Mouse (Mus musculus) midbrain, embryonic 14.5 days (tissue): Measurements from ENCODE around the gene Mdga1. TPM values are rescaled to one million over a fixed set of nuclear protein-coding genes. Genes with fewer than 3 reads are reported as not detected.
A peak's percentile ranks its signal among the peaks of the same experiment; 100 is the strongest.

Experiments used
- ATAC-seq: fragments of 200-750 bp; cut with Nextera tagmentation; 2 replicates; pipeline ENCODE4 v1.8.0; 2017; ENCODE audit warnings: moderate number of reproducible peaks, moderate library complexity; ENCODE audit not compliant: low FRiP score, low TSS enrichment
- DNase-seq: peaks from one replicate; pipeline ENCODE4 v3.0.0-alpha.2; 2015
- H3K27ac ChIP-seq: fragments of 300-500 bp; sonication (generic); replicated peaks from 2 replicates; pipeline ENCODE4 v1.5.1; 2014; ENCODE audit warnings: mild to moderate bottlenecking, low read depth, low read length, moderate library complexity
- H3K27me3 ChIP-seq: fragments of 300-500 bp; sonication (generic); 2 replicates; pipeline ENCODE4 v1.6.1; 2014; ENCODE audit warnings: low read length, control low read depth, mixed read lengths; ENCODE audit not compliant: control insufficient read depth, insufficient read depth
- H3K36me3 ChIP-seq: fragments of 300-500 bp; sonication (generic); 2 replicates; pipeline ENCODE4 v1.6.1; 2014; ENCODE audit warnings: low read length, control low read depth; ENCODE audit not compliant: control insufficient read depth, insufficient read depth
- H3K4me1 ChIP-seq: fragments of 300-500 bp; sonication (generic); 2 replicates; pipeline ENCODE4 v1.6.1; 2014; ENCODE audit warnings: mild to moderate bottlenecking, antibody characterized with exemption, low read length, control low read depth; ENCODE audit not compliant: control insufficient read depth, insufficient read depth
- H3K4me2 ChIP-seq: fragments of 300-500 bp; sonication (generic); 2 replicates; pipeline ENCODE4 v1.6.1; 2014; ENCODE audit warnings: mild to moderate bottlenecking, low read length, moderate library complexity
- H3K4me3 ChIP-seq: fragments of 300-500 bp; sonication (generic); replicated peaks from 2 replicates; pipeline ENCODE4 v1.5.1; 2014; ENCODE audit warnings: low read depth, low read length
- H3K9ac ChIP-seq: fragments of 300-500 bp; sonication (generic); replicated peaks from 2 replicates; pipeline ENCODE4 v1.6.1; 2014; ENCODE audit warnings: mild to moderate bottlenecking, low read length, moderate library complexity
- H3K9me3 ChIP-seq: fragments of 300-500 bp; sonication (generic); 2 replicates; pipeline ENCODE4 v1.6.1; 2016; ENCODE audit warnings: low read length, control low read depth, mixed read lengths; ENCODE audit not compliant: control insufficient read depth
- WGBS: fragments of 180-500 bp; shearing (Covaris S2); extraction: QIAGEN DNeasy Blood & Tissue Kit; methylation state at CpG from one replicate; pipeline ENCODE4 v1.1.7; 2014; 5-methylcytosine and 5-hydroxymethylcytosine counted together
- polyA plus RNA-seq: library from polyadenylated mRNA; unstranded; fragments of >200 nt; fragmentation: Nextera tagmentation; extraction: Ambion mirVana; gene quantifications from 2 replicates; pipeline ENCODE4 v1.2.1, GENCODE M21; 2014

Mdga1 gene
- polyA plus RNA-seq, 1 experiment from 2014 or later: 20.5 TPM

GRCm38 (mm10) chr17:29818264-29818945, 151.5 kb downstream of the Mdga1 start:
- peak; percentile 41 for DNase-seq
- H3K27me3 ChIP-seq: no peaks in the 10 kb centered on the region
- no peak overlapping the region for H3K9ac ChIP-seq
- H3K9me3 ChIP-seq: no peaks in the 10 kb centered on the region
- WGBS: 30% methylated on average over 11 of the region's 11 CpGs
- no peak overlapping the region for H3K27ac ChIP-seq
- no peak overlapping the region for H3K4me3 ChIP-seq
- H3K36me3 ChIP-seq: no peaks in the 10 kb centered on the region
- peaks cover 16% of the 10 kb centered on the region for H3K4me1 ChIP-seq
- ATAC-seq: no peak
- no peak overlapping the region for H3K4me2 ChIP-seq

GRCm38 (mm10) chr17:29814758-29815157, 155.1 kb downstream of the Mdga1 start:
- 28% methylated on average over 6 of the region's 6 CpGs for WGBS
- Histone ChIP-seq H3K9ac (no peak overlapping the region), H3K9me3 (no peaks in the 10 kb centered on the region), H3K36me3 (no peaks in the 10 kb centered on the region), H3K4me1 (peaks cover 16% of the 10 kb centered on the region), H3K27ac (peak overlapping the region; percentile 5; the same call in 1 of the 2 replicates), H3K4me2 (no peak overlapping the region), H3K4me3 (no peak overlapping the region), H3K27me3 (no peaks in the 10 kb centered on the region)
- ATAC-seq (no peak), DNase-seq (peak; percentile 29)

GRCm38 (mm10) chr17:29813328-29813727, 156.6 kb downstream of the Mdga1 start:
- Histone ChIP-seq H3K9ac (no peak overlapping the region), H3K4me2 (no peak overlapping the region), H3K27me3 (no peaks in the 10 kb centered on the region), H3K36me3 (no peaks in the 10 kb centered on the region), H3K4me3 (no peak overlapping the region), H3K9me3 (no peaks in the 10 kb centered on the region), H3K4me1 (peaks cover 12% of the 10 kb centered on the region), H3K27ac (no peak overlapping the region)
- DNase-seq (no peak), ATAC-seq (no peak)
- WGBS: 41% methylated on average over 4 of the region's 4 CpGs

GRCm38 (mm10) chr17:29803545-29803944, 166.3 kb downstream of the Mdga1 start:
- H3K4me2 ChIP-seq: no peak overlapping the region
- no peaks in the 10 kb centered on the region for H3K27me3 ChIP-seq
- H3K4me1 ChIP-seq: peaks cover 3% of the 10 kb centered on the region; the same call in 1 of the 2 replicates
- DNase-seq: no peak
- H3K9me3 ChIP-seq: no peaks in the 10 kb centered on the region
- no peak overlapping the region for H3K4me3 ChIP-seq
- ATAC-seq: no peak
- H3K9ac ChIP-seq: no peak overlapping the region
- no peaks in the 10 kb centered on the region for H3K36me3 ChIP-seq
- H3K27ac ChIP-seq: no peak overlapping the region
- 80% methylated on average over 3 of the region's 3 CpGs for whole genome bisulfite sequencing

GRCm38 (mm10) chr17:29801358-29801757, 168.5 kb downstream of the Mdga1 start:
- Histone ChIP-seq H3K4me3 (no peak overlapping the region), H3K9ac (no peak overlapping the region), H3K27me3 (no peaks in the 10 kb centered on the region), H3K27ac (no peak overlapping the region), H3K9me3 (no peaks in the 10 kb centered on the region), H3K36me3 (no peaks in the 10 kb centered on the region), H3K4me1 (peaks cover 13% of the 10 kb centered on the region), H3K4me2 (no peak overlapping the region)
- no peak for ATAC-seq
- DNase-seq: peak; percentile 68
- WGBS: 18% methylated on average over 4 of the region's 4 CpGs

GRCm38 (mm10) chr17:29800096-29800455, 169.8 kb downstream of the Mdga1 start:
- Histone ChIP-seq H3K4me2 (no peak overlapping the region), H3K27ac (no peak overlapping the region), H3K9me3 (no peaks in the 10 kb centered on the region), H3K4me1 (peaks cover 24% of the 10 kb centered on the region), H3K4me3 (no peak overlapping the region), H3K27me3 (no peaks in the 10 kb centered on the region), H3K36me3 (no peaks in the 10 kb centered on the region), H3K9ac (no peak overlapping the region)
- 55% methylated on average over 6 of the region's 6 CpGs for WGBS
- DNase-seq (no peak), ATAC-seq (no peak)

GRCm38 (mm10) chr17:29799398-29800095, 170.3 kb downstream of the Mdga1 start:
- no peaks in the 10 kb centered on the region for H3K36me3 ChIP-seq
- no peak overlapping the region for H3K27ac ChIP-seq
- ATAC-seq (no peak), DNase-seq (no peak)
- H3K9ac ChIP-seq: no peak overlapping the region
- no peaks in the 10 kb centered on the region for H3K9me3 ChIP-seq
- 79% methylated on average over 21 of the region's 21 CpGs for WGBS
- no peaks in the 10 kb centered on the region for H3K27me3 ChIP-seq
- peaks cover 28% of the 10 kb centered on the region for H3K4me1 ChIP-seq
- H3K4me3 ChIP-seq: no peak overlapping the region
- H3K4me2 ChIP-seq: no peak overlapping the region

GRCm38 (mm10) chr17:29798151-29798550, 171.7 kb downstream of the Mdga1 start:
- 40% methylated on average over 10 of the region's 10 CpGs for WGBS
- no peak overlapping the region for H3K9ac ChIP-seq
- DNase-seq: no peak

GRCm38 (mm10) chr17:29796787-29797186, 173.1 kb downstream of the Mdga1 start:
- H3K9ac ChIP-seq: no peak overlapping the region
- H3K4me2 ChIP-seq: no peak overlapping the region
- H3K36me3 ChIP-seq: no peaks in the 10 kb centered on the region
- 67% methylated on average over 9 of the region's 9 CpGs for WGBS
- H3K27ac ChIP-seq: peak overlapping the region; percentile 94; the same call in 1 of the 2 replicates
- no peak for ATAC-seq
- H3K4me1 ChIP-seq: peaks cover 33% of the 10 kb centered on the region
- no peak for DNase-seq
- H3K27me3 ChIP-seq: no peaks in the 10 kb centered on the region
- H3K4me3 ChIP-seq: no peak overlapping the region
- no peaks in the 10 kb centered on the region for H3K9me3 ChIP-seq

More at GRCm38 (mm10) chr17:29798151-29798550, 171.7 kb downstream of the Mdga1 start:
- H3K4me3 ChIP-seq: no peak overlapping the region
- no peaks in the 10 kb centered on the region for H3K36me3 ChIP-seq
- H3K9me3 ChIP-seq: no peaks in the 10 kb centered on the region
- H3K27ac ChIP-seq: peak overlapping the region; percentile 17
- no peak for ATAC-seq
- H3K27me3 ChIP-seq: no peaks in the 10 kb centered on the region
- H3K4me1 ChIP-seq: peaks cover 33% of the 10 kb centered on the region
- H3K4me2 ChIP-seq: no peak overlapping the region
